Mouse (Mus musculus) cerebellum, adult 9-10 months (tissue): ENCODE data around the gene Swsap1.

ENCODE experiments used
- DNase-seq: peaks from one replicate; pipeline ENCODE4 v3.0.0; 2022

Gene Swsap1

DNA sequence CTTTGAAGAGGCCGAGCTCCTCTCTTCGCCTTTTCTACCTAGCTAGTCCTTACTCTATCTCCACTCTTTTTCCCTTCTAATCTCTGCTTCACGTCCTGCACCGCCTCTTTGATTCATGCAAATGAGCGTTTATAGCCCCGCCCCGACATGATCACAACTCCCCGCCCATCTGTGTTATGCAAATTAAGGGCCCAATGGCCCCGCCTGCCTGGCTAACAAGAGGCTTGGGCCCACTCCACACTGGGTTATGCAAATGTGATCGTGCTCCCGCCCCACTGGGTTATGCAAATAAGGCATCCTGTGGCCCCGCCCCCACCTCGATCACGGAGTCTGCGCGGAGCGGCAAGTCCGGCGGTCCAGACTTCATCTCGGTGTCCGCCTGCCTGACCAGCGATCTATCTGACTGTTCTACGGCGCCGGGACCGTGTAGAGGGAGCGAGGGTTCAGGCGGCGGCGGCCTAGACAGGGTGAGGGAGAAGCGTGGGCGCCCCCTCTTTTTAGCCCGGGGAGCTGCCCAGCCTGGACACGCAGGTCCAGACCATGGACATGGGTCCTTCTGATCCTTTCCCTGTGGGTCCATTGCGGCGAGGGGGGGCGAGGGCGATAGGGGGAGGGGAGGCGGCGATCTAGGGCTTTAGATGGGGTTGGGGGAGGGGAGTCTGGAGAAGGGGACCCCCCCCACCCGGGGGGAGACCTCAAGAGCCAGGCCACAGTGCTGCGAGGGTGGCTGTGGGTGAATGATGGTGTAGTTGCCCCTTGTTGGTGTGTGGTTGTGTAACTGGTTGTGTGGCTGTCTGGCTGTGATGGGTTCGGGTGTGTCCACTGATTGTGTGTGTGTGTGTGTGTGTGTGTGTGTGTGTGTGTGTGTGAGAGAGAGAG lies 18.6 kb upstream of the Swsap1 start, which contains the start of gene Plppr2:
Plppr2 (plus strand) TSS at position 342 of the 879 bp plus-strand sequence.
- DNase-seq, result peak; percentile 100

DNA sequence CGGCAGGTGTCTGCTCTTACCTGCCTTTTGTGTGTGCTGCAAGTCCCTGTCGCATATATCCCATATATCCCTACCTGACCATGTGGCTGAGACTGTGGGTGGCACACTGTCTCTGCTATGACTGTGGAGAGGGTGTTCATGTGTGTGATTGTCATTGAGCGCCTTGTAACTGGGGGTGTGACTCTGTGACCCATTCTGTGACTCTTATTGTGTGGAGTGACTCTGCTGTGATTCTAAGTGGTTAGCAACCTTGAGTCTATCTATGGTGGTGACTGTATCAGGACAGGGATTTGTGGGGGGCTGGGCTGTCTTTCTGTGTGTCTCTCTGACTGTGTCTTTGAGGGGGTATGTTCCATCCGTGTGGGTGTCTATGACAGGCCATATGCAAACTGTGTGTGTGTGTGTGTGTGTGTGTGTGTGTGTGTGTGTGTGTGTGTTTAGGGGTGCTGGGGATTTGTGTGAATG lies 17.8 kb upstream of the Swsap1 start:
- DNase-seq, result no peak

DNA sequence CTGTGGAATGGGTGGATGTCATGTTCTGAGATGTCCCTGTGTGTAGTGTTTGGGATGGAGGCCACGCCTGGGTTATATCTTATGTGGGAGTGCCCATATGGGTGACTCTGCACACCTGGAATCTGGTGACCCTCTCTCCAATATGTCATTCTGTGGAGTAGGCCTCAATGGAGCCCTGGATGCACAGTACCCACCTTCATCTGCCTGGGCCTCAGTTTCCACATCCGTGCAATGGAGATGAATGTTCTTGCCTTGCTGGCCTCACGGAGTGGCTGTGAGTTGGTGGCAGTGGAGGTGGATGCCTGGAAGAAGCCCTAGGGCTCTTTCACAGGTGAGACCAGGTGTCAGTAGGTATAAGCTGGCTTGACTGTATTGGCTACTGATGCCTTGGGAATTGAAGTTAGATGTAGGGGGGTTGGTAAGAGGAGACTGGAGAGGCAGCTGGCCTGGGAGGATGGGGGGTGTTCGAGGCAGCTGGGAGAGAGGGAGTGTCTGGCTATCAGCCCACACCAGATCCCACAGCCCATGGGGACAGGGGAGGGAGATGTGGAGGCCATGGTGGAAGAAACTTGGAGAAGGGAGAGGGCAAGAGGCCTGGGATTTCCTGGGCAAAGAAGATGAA lies 17.2 kb upstream of the Swsap1 start:
- no peak for DNase-seq

DNA sequence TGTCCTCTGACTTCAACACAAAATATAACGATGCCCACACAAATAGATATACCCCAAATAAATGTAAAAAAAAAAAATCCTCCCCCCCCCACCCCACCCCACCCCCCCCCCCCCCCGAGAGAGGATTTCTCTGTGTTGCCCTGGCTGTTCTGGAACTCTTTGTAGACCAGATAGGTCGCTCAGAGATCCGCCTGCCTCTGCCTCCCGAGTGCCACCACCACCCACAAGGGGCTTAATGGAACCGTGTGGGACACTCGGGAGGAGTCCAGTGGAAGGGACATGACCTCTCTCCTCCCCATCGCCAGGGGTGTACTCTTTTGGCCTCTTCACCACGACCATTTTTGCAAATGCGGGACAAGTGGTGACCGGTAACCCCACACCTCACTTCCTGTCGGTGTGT lies 12.5 kb upstream of the Swsap1 start:
- no peak for DNase-seq

DNA sequence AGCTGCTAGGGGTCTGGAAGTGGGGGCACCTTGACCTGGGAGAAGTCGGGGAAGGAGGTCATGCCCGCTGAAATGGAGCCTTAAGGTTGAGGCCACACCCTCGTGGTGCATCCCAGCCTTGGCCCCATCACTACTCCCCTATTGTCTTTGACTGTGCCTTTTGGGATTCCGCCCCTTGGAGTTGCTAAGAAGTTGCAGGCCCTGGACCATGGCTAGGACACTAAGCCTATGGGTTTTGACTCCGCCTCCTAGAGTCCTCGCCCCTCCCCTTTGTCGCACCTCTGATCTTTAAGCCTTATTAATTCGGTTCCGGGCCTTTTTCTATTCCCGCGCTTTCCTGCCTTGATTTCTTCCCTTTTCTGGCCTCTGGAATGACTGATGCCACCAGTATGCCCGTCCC lies 11.9 kb upstream of the Swsap1 start:
- no peak for DNase-seq

DNA sequence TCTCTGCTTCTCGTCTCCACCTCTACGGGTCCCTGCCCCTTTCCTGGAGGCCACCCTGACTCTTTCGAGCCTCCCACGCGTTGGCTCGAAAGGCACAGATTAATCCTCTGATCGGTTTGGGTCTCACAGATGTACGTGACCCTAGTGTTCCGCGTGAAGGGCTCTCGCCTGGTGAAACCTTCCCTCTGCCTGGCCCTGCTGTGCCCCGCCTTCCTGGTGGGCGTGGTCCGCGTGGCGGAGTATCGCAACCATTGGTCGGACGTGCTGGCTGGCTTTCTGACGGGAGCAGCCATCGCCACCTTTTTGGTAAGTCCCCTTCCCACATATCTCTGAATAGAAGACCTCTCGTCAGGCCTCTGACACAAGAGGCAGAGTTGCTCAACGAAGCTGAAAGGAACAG lies 11.3 kb upstream of the Swsap1 start:
- no peak for DNase-seq

DNA sequence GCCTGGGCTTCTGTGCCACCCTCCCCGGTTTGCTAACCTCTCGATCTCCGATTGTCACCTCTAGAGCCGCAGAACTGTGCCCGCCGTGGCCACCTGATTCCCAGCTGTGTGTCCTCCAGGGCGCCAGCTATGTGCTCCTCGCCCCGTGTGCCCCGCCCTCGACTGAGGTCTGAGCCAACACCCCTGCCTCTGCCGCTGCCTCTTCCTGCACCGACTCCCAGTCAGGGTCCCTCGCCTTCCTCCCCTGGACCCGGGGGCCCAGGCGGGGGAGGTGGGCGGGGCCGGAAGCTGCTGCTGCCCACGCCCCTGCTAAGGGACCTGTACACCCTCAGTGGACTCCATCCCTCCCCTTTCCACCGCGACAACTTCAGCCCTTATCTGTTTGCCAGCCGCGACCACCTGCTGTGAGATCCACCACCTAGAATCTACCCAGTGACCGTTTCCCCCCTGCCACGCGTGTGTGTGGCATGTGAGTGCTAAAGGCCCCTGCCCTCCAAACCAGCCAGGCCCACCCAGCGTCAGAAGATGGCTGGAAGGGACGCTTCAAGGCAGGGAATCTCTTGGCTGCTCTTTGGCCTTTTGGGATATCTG lies 7.9 kb upstream of the Swsap1 start:
- no peak for DNase-seq

DNA sequence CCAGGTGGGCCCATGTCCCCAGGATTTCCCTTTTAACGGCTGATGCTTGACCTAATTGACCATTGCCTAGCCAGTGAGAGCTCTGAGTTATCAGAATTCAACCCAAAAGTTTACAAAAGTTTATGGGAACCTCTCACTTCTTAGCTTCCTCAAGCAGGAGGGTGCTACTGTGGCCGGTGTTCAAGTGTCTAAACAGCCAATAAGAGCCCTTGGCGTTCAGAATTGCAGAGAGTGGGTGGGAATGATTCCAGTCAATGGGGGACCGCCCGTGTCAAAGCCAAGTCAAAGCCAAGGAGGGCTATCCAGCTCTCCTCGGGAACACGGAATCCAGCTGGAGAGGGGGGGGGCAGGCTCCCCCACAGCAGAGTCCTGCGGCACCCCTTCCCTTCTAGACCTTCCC lies 7.4 kb upstream of the Swsap1 start:
- no peak for DNase-seq

DNA sequence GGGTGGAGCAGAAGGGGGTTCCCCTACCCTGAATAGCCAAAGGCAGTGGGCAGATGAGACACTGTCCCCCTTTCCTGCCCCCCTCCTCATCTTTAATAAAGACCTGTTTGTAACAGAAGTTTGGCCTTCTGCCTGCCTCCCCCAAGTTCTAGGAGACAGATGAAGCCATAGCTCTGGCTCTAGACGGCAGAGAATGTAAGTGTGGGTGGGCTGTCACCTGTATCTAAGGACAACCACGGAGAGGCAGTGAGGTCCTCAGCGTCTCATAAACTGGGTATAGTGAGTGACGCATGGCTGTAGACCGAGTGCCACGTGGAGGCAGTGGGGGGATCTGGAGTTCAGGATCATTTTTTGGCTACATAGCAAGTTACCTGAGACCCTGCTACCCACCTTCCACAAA lies 6.8 kb upstream of the Swsap1 start:
- no peak for DNase-seq

DNA sequence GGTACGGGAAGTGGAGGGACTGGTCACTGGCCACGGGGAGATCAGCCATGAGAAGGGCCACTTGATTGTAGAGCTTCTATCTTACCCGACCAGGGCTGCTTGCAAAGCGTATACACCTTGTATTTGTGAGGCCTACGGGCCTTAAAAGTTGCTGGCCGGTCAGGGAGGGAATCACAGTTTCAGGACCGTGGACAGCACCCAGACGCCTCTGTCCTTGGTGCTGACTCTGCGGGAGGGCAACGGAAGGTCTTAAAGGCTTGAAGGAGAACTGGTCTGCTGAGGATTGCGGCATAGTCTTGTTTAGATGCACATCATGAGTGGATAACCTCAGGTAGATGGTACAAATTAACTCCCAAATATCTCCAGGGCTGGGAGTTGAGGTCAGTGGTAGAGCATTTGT lies 5.2 kb upstream of the Swsap1 start:
- no peak for DNase-seq

DNA sequence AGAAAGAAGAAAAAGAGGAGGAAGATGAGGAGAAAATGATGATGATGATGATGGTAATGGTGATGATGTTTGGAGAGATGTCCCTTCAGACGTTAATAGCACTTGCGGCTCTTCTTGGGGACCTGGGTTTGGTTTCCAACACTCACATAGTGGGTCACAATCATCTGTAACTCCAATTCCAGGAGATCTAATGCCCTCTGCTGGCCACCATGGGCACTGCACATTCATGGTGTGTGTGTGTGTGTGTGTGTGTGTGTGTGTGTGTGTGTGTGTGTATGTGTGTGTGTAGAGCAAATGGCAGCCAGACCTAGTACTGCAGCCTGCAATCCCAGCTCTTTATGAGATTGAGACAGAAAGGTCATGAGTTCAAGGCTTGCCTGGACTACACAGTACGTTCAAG lies 3.6 kb upstream of the Swsap1 start:
- DNase-seq, result no peak

DNA sequence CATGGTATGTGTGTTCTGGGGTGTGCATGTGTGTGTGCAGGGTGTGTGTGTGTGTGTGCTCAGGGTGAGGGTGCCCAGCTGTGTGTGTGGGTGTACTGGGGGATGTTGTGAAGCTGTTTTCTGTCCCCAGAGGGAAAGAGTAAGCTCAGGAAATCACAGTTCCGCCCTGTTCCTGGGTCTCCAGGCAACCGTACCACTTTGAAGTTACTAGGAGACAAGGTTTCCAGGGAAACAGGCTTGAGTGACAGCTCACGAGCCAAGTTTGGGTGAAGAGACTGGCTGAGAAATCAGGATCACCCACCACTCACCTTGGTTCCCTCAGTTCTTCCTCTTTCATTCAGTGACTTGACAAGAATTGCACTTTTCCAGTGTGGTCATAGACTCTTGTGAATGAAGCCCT lies 2.0 kb upstream of the Swsap1 start:
- no peak for DNase-seq

DNA sequence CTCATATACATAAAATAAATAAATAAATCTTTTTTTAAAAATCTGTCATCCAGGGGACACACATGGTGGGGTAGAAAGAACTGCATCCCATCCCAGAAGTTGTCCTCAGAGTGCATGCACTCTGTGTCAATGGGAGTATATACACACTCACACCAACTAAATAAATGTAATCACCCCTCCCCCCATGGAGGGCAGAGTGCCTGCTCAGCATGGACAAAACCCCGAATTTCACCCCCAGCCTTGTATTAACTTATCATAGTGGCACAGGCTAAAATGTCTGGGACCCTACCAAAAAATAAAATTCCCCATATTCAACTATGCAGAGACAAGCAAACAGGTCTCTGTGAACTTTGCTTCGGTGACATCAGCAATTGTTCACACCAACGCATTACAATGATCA lies 920 bp upstream of the Swsap1 start:
- DNase-seq, result peak; percentile 74

DNA sequence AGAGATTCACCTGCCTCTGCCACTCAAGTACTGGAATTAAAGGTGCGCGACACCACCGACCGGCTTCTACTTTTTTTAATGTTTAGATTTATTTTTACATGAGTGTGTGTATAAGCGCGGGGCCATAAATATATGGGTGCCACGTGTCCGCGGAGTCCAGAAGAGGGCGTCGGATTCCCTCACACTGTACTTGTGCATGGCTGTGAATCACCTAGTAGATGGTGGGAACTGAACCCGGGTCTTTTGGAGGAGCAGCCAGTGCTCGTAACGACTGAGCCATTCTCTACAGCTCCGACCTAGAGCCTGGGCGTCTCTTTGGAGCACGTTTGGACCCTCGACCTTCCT lies 358 bp upstream of the Swsap1 start:
- no peak for DNase-seq

DNA sequence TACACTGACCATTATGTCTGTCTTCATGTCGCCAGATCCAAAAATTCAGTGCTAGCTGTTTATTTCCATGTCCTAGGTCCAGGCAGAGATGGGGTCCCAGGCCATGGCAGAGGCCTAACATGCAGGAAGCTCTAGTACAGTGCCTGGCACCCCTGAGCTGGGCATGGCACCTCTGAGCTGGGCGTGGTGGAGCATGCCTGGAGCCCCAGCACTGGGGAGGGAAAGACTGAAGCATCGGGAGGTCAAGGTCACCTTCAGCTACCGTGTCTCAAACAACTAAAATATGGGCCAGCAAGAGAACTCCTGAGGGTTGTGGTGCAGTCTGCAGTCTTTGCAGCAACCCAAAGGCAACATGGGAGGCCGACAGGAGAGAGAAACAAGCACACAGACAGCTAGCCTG lies 2.8 kb downstream of the Swsap1 start:
- DNase-seq, result no peak

DNA sequence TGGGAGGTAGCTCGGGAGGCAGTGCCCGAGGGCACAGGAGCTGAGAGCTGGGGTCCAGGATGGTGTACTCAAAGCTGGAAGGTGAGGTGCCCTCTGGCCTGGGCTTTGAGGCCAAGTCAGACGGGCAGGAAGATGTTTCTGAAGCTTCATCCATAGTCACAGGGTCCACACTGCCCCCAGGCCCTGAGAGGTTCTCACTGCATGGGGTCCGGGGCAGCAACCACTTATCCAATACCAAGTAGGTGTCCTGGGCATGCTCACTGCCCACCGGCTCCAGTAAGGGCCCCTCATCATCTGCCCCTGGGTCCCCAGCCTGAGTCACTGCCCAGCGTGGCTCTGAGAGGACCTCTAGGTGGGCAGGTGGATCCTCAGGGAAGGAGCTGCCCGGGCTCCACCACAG lies 3.7 kb downstream of the Swsap1 start:
- no peak for DNase-seq

DNA sequence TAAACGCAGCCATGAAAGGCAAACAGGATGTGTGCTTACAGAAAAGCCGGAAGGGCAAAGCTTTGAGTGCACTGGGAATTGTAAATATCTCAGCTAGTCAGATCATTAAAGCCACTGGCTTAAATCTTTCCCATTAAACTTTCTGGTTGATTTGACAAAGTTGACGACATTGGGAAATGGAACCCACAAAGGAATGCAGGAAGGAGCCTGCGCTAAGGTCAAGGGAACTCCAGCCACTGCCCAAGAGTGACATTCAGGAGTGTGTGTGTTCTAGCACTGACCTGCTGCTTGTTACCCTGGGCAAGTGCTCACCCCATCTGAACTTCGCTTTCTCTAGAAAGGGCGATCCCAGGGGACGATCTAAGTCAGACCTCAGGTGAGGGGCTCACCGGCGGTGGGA lies 4.6 kb downstream of the Swsap1 start:
- DNase-seq, result no peak

DNA sequence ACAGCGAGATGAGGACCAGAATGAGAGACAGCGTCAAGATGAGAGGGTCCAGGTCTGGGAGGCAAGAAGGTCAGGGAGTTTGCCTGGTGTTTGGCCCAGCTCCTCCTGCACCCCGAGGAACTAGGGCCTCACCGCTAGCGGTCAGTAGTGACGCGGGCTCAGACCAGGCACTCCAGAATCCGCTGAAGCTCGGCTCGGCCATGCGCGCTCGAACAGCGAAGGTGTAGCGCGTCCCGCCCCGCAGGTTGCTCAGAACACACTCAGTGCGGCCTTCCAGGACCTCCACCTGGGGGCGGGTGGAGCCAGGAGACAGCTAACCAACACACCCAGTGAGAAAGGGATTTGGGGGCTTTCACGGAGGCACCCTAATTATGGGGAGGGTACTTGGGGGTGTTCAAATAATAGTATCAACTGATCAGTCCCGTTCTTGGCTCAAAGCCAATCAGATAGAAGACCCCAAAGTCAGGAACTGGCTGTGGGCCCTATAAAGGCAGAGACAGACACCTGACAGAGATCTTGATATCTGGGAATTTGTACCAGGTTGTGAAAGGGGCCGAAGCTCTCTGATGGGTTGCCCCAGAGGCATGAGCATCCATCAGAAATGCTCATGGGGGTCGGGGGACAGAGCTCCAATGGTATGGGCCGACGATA lies 5.1 kb downstream of the Swsap1 start:
- no peak for DNase-seq

DNA sequence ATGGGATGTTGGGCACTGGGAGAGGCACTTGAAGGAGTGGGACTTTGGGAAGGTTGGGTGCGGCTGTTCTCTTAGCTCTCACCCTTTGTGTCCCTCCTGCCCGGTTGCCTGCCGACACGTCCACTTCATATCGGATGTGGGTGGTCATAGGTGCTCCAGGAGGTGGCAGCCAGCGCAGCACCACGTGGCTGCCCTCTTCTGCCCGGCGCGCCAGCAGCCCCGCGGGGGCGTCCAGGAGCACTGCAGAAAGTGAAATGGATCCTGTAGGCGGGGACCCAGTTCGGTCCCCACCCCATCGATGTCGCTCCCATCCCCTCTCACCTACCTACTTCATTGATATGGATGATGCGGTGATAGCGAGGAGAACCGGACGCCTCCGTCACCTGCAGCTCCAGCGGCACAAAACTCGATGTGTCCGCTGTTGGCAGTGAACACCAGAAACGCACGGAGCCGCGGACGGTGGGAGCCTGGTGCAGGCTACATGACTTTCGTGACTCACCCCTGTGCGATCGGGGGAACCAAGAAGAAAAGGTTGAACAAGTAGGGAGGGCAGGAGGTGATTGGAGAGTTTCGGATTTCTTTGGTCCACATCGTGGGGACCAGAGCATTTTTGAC lies 5.9 kb downstream of the Swsap1 start:
- no peak for DNase-seq

DNA sequence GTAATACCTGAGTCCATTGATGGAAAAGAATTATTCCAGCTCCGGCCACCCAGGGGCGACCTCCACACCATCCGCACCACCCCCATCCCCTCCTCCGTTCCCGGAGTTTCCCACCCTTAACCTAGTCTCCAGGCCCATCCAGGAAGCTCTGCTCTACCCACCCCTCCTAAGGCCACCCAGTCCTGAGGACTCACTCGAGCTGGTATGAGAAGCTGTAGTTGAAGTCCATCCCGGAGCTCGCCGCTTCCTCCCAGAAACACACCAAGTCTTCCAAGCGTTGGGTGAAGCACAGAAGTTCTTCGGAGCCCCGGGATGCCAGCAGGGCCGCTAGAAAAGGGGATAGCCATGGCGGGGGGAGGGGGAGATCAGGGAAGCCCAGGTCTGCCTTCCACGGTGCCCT lies 6.5 kb downstream of the Swsap1 start:
- DNase-seq, result no peak

DNA sequence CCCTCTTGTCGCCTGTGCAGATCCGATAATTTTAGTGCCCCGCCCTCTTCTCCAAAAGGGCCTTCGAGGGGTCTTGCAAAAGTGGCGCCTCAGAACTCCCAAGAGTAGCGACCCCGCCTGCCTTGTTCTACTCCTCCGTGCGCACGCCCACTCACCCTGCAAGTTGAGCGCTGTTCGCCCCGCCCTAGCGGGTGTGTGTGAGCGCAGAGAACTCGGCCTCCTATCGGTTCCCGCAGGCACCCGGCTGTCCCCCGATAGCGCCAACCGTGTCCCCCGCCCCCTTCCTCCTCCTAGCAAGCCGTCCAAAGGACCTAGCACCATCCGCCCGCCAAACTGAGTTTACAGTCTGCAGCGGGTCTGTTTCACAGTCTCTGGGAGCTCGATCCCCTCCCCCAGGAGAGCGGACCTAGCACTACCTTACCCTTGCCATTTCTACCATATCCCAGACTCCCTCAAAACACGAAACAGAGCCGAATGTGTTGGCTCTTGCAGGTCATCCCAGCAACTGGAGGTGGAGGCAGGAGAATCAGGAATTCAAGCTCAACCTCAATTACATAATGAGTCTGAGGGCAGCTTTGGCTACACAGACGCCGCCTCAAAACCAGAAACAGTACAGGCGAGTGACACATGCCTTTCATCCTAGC lies 7.0 kb downstream of the Swsap1 start:
- peak; percentile 71 for DNase-seq

DNA sequence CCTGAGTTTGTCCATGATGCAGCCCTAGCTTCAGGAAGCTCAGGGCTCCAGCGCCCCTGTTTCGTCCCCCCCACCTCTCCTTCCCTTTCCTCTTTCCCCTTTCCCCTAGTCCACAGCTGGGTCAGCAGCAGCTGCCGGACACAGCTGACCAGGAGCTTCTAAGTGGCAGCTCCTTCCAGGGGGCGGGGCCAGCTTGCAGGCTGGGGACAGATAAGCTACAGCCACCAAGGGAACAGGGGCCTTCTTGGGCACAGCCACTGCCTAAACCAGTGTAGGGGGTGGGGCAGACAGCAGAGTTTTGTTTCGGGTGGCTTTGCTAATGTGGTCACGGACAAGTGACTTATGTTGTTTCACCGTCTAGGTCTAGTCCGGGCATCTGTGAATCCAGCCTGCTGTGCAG lies 7.9 kb downstream of the Swsap1 start, which contains the start of gene Epor:
Epor (minus strand) TSS at position 90 of the 400 bp plus-strand sequence.
- DNase-seq, result no peak

DNA sequence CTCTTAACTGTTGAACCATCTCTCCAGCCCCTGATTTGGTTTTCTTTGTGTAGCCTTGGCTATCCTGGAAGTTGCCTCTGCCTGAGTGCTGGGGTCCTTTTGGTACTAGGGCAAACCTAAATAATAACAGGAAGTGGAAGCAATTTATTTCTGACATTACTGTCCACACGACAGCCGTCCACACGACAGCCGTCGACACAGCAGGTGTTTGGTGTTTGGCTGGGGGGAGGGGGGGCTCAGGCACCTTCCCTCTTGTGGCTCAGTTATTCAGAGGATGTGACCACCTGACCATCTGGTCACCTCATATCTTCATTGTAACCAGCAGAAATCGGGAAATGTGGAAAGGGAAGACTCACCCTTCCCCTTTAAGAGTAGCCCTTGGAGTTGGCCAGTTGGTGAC lies 13.3 kb downstream of the Swsap1 start:
- DNase-seq, result no peak
